Mouse (Mus musculus): ENCODE results near the gene Vmn1r137. TPM values are rescaled to one million over a fixed set of nuclear protein-coding genes. Genes with fewer than 3 reads are reported as not detected.
"Not testable (repeated sequence)": the region's sequence is repeated elsewhere in the genome, so short reads cannot be mapped to it uniquely, and the experiment has no call there.

Gene Vmn1r137
- total RNA-seq (2021) = not detected
- long read RNA-seq, experiment 1 = 0 reads
- long read RNA-seq, experiment 2 = 0 reads

- DNase-seq; intact Hi-C loops (cut with DNase I): not testable (repeated sequence)
These were observed at the start of gene Vmn1r137 for GRCm38 (mm10) chr7:21994287-21994686. Vmn1r137 (plus strand) TSS chr7:21994587.

- DNase-seq; intact Hi-C loops (cut with DNase I): not testable (repeated sequence)
These were observed 34.4 kb downstream of the Vmn1r137 start, which contains the start of gene Vmn1r138 for GRCm38 (mm10) chr7:22028797-22029196. Vmn1r138 (minus strand) TSS chr7:22028897.

Other genes with a start within 250 kb of the Vmn1r137 start
- not detected for gene Gm4175, start 233.1 kb upstream of the Vmn1r137 start, total RNA-seq (2021)
- not detected for gene Gm4177, start 197.9 kb upstream of the Vmn1r137 start, total RNA-seq (2021)
- gene Vmn1r135, start 162.2 kb upstream of the Vmn1r137 start, total RNA-seq (2021) = not detected
- gene Gm5725, start 150.3 kb upstream of the Vmn1r137 start, total RNA-seq (2021) = not detected
- not detected for gene Gm5891, start 73.3 kb upstream of the Vmn1r137 start, total RNA-seq (2021)
- gene Vmn1r138, start 34.3 kb downstream of the Vmn1r137 start, total RNA-seq (2021) = not detected
- gene Gm6176, start 61.7 kb downstream of the Vmn1r137 start, total RNA-seq (2021) = not detected
- not detected for gene Vmn1r139, start 74.5 kb downstream of the Vmn1r137 start, total RNA-seq (2021)
- gene Gm16451, start 123.7 kb downstream of the Vmn1r137 start, total RNA-seq (2021) = not detected
- gene Gm10666, start 140.2 kb downstream of the Vmn1r137 start, total RNA-seq (2021) = not detected
- not detected for gene Vmn1r142, start 169.4 kb downstream of the Vmn1r137 start, total RNA-seq (2021)
- gene Vmn1r143, start 194.8 kb downstream of the Vmn1r137 start, total RNA-seq (2021) = not detected
- gene Gm8653, start 206.7 kb downstream of the Vmn1r137 start, total RNA-seq (2021) = not detected
- not detected for gene Gm8453, start 234.9 kb downstream of the Vmn1r137 start, total RNA-seq (2021)

Data from heart, postnatal 14 days (tissue).